Mouse (Mus musculus): ENCODE results near the gene Sae1.

Sae1 gene

GRCm38 (mm10) chr7:16284001-16284400 is 103.6 kb downstream of the Sae1 start:
- DNase-seq (ENCODE audit: low read depth, low spot score) = no peak

GRCm38 (mm10) chr7:16282334-16282733 is 105.3 kb downstream of the Sae1 start:
- DNase-seq (ENCODE audit: low read depth, low spot score) = no peak

GRCm38 (mm10) chr7:16280721-16281120 is 106.9 kb downstream of the Sae1 start:
- no peak for DNase-seq (ENCODE audit: low read depth, low spot score)

GRCm38 (mm10) chr7:16274922-16275890 is 112.4 kb downstream of the Sae1 start:
- no peak for DNase-seq (ENCODE audit: low read depth, low spot score)

GRCm38 (mm10) chr7:16273766-16274140 is 113.9 kb downstream of the Sae1 start:
- peak; percentile 79 for DNase-seq (ENCODE audit: low read depth, low spot score)

GRCm38 (mm10) chr7:16273081-16273765 is 114.4 kb downstream of the Sae1 start, which contains the start of gene Inafm1:
TSS of gene Inafm1 (minus strand) at chr7:16273617.
- peak; percentile 94 for DNase-seq (ENCODE audit: low read depth, low spot score)

GRCm38 (mm10) chr7:16272681-16273080 is 114.9 kb downstream of the Sae1 start:
- peak; percentile 68 for DNase-seq (ENCODE audit: low read depth, low spot score)

- no peak for DNase-seq (ENCODE audit: low read depth, low spot score)
Observed at GRCm38 (mm10) chr7:16271139-16271538, 116.5 kb downstream of the Sae1 start.
